Mouse (Mus musculus) T-helper 1 cell (primary cell): ENCODE data around the gene Agk.

Experiments used
- in situ Hi-C: fragments of 300-600 bp; cut with MboI, MseI; formaldehyde crosslinking; loops from one replicate; pipeline ENCODE4 v1.15.1; 2025; ENCODE audit warnings: high pct_unique_total_duplicates

Agk gene

DNA sequence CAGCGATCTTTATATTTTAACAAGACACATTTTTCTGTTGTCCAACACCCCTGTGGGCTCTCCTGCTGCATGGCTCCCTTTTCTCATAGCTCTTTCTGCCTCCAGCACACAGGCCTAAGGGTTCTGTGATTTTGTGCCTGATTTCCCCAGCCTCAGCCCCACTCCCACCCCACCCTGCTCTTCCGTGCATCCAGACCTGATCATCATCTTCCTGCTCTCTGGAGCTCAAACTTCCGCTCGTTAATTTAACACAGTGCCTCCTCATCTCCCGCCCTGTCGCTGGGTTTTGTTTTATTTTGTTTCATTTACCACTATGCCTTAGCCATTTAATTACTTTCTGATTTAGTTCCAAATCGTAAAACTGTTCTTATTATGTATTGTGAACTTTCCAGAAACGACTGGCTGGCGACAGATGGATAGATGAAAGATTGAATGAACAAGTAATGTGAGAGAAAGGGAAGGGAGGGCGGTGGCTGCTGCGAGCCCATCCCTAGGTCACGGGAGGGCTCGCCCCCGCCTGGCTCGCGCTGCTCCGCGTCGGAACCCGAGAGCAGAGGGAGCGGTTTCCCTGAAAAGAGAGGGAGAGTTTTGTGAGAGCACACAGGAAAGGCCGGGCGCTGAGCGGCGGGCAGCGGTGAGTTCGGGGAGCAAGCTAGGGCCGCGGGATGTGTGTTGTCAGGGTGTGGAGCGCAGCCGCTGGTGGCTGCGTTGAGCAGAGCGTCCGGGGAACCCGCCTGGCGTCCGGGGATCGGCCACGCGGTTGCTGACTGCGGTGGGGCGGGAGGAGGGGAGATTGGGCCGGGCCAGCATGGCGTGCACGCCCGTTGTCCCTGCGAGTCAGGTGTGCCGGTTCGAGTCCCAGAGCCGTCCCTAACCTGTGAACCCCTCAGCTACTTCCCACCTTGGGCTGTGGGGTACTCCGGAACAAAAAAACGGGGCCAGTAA, at the start of gene Agk:
TSS of gene Agk (plus strand) at position 276 of the 945 bp plus-strand sequence.
- in situ Hi-C loops = loop anchor here (5.0 kb wide), 1 partner anchor 142 kb away; no protein-coding TSS in a partner anchor

DNA sequence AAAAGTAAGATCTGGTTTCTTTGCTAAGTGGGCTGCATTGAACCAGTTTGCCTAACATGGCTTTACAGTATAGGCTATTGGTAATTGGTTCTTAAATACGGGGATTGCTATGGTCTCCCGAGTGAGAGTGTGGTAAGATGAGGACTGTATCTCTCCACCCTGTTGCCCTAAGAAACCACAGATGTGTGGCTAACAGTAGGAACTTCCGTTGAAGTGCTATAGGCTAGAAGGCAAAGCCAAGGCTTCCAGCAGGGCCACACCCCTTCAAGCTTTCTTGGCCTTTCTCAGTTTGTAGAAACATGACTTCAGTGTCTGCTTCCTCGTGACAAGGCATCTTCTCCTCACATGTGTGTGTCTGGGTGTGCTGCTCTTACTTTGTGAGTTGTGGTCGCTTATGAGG, 24.3 kb upstream of the Agk start:
- in situ Hi-C loops = no loop called here

DNA sequence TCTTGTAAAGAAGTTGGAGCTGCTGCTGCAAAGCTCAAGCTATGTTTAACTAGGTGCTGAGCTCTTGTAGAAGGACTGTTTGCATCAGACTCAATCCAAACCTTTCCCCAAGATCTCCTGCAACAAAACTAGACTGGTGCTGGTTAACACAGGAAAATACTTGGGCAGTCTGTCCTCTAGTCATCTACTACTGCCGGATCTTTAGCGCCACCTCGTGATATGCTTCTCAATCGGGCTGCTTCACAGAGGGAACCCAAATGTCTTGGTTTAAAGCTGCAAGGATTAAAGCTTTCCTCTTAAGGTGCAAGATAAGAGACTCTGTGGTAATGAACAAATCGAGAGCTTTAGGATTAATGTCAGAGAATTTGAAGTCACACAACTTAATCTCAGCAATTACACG, 21.6 kb upstream of the Agk start:
- in situ Hi-C loops = no loop called here

DNA sequence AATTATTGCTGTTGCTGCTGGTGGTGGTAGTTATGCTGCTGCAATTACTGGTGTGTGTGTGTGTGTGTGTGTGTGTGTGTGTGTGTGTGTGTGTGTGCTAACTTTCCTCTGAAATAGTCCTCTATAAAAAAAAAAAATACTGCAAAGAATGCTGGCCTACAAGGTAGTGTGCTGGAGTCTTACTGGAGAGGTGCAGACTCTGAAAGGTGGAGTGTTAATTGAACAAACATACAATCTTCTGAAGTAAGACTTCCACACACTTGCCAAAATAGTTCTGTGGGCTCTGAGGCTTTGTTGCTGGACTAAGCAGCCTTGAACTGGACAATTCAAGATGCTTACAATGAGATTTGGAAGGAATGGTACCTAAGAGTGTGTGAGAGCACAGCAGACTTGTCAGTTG, 20.0 kb upstream of the Agk start:
- in situ Hi-C loops = no loop called here

DNA sequence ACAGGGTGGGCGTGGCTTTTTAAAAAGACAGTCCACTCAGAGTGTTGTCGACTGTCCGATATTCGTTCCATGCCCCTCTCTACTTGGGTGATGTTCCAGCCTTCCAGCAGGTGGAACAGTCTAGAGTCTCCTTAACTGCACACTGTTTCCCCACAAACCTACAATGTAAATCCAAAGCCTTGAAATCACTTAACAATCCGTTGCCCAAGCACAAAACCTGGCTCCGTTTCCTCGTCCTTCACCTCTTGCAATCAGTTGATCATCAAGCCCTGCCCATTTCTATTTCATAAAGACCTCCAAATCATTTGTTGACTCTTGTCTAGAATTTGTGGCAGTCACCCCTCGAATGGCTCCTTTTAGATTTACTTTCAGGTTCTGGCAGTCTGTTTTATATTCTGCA, 1.4 kb downstream of the Agk start:
- in situ Hi-C loops = loop anchor here (5.0 kb wide), 1 partner anchor 141 kb away; no protein-coding TSS in a partner anchor

DNA sequence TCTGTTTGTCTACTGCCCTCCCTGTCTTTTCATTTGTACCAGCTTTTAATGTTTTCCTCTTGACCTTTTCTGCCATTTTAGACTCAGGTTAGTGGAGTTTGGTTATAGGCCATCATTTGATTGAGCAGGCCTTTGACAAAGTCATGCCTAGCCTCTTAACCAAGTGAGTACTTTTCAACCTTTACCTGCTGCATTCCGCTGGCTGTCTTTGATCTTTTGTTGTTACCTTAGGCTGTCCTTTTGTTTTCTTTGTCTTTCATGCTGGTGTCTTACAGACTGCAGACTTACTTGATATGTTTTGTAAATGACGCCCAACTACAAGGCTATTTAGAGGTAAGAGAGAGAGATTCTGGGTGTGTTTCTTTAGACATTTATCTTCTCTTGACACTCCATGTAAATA, 8.5 kb downstream of the Agk start:
- in situ Hi-C loops = no loop called here

DNA sequence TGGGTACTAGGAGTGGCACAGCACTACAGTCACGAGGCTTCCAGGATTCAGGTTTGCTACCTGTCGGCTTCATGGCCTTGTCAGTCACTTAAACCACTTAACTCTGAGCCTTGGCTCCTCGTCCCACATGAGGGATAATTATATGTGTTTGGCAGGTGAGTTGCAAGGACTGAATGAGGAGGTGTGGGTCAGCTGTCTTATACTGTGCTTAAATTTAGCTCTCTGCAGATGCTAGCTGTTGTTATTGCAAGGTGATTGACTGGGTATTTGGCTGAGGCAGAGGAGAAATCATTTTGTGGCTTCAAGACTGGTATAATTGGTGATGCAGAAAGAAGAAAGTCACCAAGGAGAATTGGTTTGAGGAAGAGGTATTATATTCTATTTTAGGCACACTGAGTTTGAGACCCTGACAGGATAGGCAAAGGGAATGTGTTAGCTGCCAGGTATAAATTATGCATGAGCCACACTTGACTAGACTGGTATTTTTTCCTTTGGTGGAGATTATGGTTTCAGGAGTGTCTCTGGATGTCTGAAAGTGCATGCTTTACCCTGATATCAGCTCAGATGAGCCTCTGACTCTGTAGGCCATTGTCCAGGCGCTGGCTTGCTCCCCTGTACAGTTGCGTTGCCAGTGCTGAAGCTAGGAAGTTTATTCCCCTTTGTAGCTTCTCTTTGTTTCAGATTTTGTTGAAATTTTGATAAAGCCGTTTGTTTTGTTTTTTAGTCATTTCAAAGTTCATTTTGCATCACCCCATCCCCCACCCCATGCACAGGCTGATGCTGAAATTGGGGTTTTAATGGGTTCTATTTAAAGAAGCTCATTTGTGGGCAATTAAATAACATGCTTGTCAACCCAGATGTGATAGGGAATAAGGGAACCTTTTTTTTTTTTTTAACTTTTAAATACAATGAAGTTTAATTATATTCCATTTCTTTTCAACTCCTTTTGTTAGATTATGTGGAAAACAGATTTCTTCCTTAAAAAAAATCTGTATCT, 12.1 kb downstream of the Agk start:
- in situ Hi-C loops = no loop called here

DNA sequence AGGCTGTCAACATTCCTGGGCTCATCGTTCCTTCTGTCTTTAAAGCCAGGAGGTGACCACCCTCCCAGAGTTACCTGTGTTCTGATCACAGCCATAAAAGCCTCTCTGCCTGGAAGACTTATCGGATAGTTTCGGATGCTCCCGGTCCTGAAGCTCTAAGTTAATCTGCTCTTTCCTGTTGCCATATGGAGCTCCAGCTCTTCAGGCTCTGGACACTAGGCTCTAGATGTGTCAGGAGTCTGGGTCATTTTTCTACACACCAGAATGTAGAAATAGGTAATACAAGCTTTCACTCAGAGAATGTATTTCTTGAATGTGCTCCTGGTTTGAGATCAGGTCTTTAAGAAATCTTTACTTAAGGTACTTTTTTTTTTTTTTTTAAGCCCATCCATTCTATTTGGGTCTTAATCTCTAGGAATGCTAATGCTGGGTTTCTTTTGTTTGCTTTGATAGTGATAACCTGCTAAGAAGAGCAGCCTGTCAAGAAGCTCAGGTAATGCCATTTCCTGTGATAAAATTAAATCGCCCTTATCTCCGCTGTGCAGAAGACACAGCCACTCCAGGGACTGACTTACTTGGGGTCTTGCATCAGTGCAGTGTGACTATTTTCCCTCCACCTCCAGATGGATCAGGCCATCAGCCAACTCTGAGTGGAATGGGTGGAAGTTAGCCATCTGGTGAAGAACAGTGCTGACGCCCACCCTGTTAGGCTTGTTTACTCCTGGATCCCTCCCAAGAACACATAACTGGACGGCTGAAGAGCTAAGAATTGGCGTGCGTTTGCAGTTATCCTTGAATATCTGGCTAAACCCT, 22.2 kb downstream of the Agk start:
- in situ Hi-C loops = no loop called here

DNA sequence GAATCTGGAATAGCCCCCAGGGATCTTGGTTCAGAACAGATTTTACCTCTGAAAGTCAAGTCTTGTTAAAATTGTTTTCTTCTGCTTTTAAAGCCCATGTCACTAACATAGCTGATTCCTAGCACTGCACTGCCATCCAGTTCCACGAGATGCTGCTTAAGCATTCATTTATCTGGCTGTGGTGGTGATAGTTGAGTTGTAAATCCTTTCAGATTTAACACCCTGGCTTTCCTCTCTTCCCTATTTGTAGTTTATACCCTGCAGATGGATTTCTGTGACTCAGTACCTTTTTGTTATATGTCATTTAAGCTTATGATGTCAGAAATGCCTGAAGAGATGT, 22.8 kb downstream of the Agk start:
- in situ Hi-C loops = no loop called here

DNA sequence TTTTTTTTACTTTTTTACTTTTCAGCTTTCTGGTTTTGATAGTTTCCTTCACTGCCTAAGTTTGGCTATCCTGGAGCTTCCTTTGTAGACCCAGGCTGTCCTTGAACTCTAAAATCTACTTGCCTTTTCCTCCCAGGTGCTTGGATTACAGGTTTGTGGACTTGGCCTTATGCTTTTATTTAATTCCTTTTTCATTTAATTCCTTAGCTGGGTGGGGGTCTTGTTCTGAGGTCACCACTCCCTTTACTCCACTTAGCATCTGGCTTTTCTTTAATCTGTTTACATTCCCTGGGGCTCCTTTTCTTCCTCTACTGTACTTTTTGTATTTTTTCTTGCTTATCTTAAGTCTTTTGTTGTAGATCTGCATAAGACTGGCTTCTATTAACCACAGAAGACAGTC, 25.1 kb downstream of the Agk start:
- in situ Hi-C loops = no loop called here

DNA sequence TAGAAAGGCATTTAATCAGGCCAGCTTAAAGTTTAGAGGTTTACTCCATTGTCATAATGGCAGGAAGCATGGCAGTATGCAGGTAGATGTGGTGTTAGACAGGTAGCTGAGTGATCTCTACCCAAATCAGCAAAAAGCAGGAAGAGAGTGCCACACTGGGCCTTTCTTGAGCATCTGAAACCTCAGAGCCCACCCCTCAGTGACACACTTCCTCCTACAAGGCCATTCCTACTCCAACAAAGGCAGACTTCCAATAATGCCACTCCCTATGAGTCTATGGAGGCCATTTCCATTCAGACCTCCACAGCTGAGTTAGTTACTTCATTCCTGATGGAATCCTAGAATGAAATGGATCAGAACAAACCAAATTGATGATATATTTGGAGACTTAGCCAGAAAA, 25.9 kb downstream of the Agk start:
- in situ Hi-C loops = no loop called here

DNA sequence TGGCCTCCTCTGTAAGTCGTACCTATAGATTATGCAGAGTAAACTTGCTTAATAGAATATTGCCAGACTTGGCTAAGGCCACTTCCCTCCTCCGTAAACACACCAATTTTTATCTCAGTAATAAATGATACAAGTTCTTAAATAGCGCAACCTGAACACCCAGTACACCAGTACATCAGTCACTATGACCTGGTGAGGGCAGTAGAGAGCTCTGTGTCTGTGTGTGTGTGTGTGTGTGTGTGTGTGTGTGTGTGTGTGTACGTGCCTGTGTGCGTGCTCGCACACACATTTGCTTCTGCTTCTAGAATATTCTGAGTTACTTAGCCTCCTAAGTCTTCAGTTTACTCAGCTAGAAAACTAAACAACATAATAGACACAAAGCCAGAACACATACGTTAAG, 28.4 kb downstream of the Agk start:
- in situ Hi-C loops = no loop called here

DNA sequence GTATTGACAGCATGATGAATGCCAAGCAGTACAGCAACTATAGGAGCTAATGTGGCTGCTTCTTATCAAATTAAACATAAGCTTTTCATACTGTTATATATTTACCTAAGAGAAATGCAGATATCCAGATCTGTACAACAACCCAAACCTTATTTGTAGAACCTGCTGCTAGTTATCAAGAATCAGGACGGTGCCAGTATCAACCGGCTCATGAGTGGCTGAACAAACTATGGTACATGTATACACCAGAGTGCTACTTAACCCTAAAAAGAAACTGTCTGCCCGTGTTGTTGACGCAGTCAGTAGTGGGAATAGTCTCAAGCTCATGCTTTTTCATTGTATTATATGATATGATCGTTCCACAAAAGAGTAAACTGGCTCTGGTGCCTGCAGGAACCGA, 46.1 kb downstream of the Agk start:
- in situ Hi-C loops = no loop called here

DNA sequence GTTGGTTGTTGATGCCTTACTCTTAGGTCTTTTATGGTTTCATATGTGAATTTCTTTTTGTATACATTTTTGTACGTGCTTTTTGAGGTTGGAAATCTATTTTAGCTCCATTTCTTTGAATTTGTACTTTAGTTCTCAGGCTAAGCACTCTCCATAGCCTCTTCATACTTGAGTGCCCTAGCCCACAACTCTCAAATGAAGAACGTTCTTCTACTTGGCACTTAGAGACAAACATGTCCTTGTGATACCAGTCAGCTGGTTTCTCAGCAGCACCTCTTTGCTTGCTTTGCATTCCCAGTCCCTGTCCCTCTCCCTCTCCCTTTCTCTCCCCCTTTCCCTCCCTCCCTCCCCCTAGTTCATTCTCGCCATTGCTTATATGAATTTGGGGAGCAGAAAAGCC, 55.2 kb downstream of the Agk start:
- in situ Hi-C loops = no loop called here

DNA sequence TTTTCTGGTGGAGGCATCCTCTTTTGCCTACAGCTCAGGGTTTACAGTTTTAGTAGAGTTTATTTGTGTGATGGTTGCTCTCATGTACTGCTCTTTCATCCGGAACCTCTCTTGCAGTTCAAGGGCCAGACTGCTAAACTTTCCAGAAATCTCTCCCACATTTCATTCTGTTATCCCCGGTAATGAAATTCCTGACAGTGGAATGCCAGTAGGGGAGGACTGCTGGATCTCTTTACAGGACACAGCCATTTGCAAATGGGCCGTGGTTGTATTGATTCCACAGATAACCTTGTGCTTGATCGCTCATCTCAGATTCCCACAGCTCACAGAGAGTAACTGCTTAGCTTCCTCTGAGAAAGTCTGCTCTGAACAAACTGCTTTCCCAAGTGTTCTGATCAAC, 56.9 kb downstream of the Agk start:
- in situ Hi-C loops = no loop called here

DNA sequence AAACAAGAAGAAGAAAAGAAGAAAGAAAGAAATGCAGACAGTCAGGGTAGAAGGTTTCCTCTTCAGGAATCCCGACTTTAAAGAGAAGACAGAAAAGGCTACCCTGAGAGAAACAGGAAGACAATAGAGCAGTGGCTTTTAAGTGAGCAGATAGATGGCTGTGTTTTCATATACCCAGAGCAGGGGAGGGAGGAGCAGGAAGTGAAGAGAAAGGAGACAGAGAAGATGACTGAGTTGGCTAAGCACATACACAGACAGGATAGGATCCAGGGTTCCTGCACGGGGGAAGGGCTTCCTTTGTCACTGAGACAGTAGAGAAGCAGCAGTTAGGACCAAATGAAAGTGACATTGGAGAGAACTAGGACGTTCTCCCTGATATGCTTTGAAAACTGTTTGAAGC, 60.7 kb downstream of the Agk start:
- in situ Hi-C loops = no loop called here

DNA sequence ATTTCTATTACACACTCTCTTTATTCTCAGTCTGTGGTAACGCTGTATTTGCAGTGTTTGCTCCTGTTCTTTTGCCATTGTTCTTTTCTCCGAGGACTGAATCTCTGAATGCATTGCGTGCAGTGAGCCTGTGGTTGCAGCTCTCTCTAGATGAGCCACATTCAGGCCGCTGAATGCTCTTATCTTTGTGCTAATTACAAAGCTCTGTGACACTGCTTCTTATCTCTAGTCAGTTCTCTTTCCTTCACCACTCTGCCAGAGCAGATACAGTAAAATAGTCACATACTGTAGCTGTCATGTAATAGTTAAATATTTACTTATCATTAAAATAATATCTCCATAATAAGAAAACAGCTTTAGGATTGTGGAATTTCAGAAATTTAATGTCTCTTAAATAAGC, 63.7 kb downstream of the Agk start:
- in situ Hi-C loops = no loop called here

DNA sequence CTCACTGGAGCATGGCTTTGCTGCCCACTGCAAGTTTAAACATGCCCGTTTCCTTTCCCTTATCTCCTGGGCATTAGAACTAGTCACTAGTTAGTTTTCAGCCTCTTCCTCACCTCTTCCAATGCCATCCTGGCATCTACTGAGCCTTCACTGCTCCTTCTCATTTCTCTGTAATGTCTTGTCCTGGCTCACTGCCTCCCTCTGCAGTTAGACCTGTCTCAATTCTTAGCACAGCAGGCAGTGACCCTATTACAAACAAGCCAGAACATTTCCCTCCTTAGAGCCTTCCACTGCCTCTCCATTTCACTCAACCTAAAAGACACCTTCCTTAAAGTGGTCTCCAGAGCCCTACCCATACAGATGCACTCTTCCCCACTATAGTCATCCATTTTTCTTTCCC, 66.0 kb downstream of the Agk start:
- in situ Hi-C loops = no loop called here

DNA sequence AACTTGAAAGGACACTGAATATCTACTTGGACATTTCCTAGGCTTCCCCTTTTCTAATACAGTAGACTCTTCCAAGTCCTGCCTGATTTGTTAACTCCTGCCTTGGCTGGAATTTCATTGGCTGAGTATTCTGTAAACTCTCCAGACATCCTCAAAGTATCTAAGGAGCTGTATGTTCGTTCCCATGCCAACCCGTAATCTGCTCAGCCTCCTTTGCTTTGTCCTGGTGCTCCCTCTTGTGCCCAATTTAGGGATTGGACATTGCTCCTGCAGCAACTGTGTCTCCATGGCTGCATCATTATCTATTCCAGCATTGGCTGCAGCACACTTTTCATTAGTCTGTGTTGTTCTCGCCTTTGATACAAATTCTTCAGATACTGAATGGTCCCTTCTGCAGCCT, 68.2 kb downstream of the Agk start:
- in situ Hi-C loops = no loop called here

DNA sequence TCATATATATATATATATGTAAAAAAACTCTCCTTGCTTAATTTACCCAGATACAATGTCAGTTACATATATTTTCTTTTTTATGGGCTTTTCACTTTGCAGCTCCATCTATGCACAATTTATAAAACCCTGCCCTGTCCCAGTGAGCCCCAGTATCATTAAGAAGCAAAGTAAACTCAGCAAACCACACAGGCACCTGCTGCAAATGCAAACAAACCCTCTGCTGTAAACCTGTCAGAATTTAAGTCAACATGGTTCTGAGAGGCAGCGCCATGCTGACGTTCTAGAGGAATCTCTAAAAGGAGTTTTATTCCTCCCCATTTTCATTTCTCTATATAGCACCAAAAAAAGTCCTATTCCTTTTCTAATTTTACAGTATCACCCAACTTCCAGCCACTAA, 77.1 kb downstream of the Agk start:
- in situ Hi-C loops = no loop called here

DNA sequence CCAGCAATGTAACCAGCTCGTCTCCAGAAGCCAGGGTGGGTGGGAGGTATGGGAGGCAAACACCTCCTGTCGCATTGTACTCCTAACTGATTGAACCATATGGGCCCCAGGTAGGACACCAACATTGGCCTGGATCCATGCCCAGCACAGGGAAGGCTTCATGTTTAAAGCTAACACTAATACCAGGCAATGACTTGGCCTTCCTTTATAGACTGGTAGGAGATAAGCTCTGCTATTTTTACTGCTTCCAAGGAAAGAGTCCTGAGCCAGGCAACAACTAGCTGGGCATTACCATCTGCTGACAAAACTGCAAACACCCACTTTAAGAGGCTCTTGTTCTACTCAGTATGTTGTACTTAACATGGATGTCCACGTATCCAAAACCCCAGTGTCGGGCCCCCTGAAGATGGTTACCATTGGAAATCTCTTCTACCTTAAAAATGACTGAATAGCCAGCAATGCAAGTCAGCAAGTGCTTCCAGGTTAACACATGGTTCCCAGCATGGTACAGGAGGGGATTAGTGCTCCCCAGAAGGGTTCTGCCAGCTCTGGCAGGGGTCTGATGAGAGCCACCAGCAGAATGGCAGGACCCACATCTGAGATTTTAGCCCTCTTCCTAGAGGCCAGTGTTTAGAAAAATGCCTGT, 78.8 kb downstream of the Agk start:
- in situ Hi-C loops = no loop called here
